Mouse (Mus musculus): ENCODE results near the gene Mllt3. TPM values are rescaled to one million over a fixed set of nuclear protein-coding genes. Genes with fewer than 3 reads are reported as not detected.

Mllt3 gene
- polyA plus RNA-seq, 1 experiment from 2014 or later = 40.1 TPM

GRCm38 (mm10) chr4:87866564-87866963 lies 166.6 kb downstream of the Mllt3 start:
- H3K27me3 ChIP-seq (replicated peaks) = no peaks in the 10 kb centered on the region
- no peak overlapping the region for H3K4me3 ChIP-seq
- H3K4me1 ChIP-seq = peaks cover 5% of the 10 kb centered on the region; the same call in 1 of the 2 replicates
- no peak overlapping the region for H3K27ac ChIP-seq (replicated peaks)
- WGBS = 71% methylated on average over 3 of the region's 3 CpGs
- H3K4me2 ChIP-seq = no peak overlapping the region
- no peak overlapping the region for H3K9ac ChIP-seq
- H3K9me3 ChIP-seq = no peaks in the 10 kb centered on the region
- H3K36me3 ChIP-seq = no peaks in the 10 kb centered on the region
- ATAC-seq (ENCODE audit: extremely low read depth, insufficient number of reproducible peaks, low FRiP score, low TSS enrichment) = no peak

- Histone ChIP-seq H3K36me3 (no peaks in the 10 kb centered on the region), H3K4me1 (peaks cover 9% of the 10 kb centered on the region; the same call in 1 of the 2 replicates), H3K27me3 (replicated peaks) (no peaks in the 10 kb centered on the region), H3K9ac (no peak overlapping the region), H3K27ac (replicated peaks) (no peak overlapping the region), H3K4me3 (no peak overlapping the region), H3K9me3 (no peaks in the 10 kb centered on the region), H3K4me2 (no peak overlapping the region)
- ATAC-seq (ENCODE audit: extremely low read depth, insufficient number of reproducible peaks, low FRiP score, low TSS enrichment) = no peak
- WGBS = 78% methylated on average over 3 of the region's 3 CpGs
Measured at GRCm38 (mm10) chr4:87865848-87866247, 167.3 kb downstream of the Mllt3 start.

GRCm38 (mm10) chr4:87865041-87865440 lies 168.1 kb downstream of the Mllt3 start:
- no peak for ATAC-seq (ENCODE audit: extremely low read depth, insufficient number of reproducible peaks, low FRiP score, low TSS enrichment)
- Histone ChIP-seq H3K27ac (replicated peaks) (no peak overlapping the region), H3K36me3 (no peaks in the 10 kb centered on the region), H3K4me3 (no peak overlapping the region), H3K9me3 (no peaks in the 10 kb centered on the region), H3K9ac (no peak overlapping the region), H3K4me2 (no peak overlapping the region), H3K27me3 (replicated peaks) (no peaks in the 10 kb centered on the region), H3K4me1 (peaks cover 9% of the 10 kb centered on the region; the same call in 1 of the 2 replicates)
- WGBS = 74% methylated on average over 3 of the region's 3 CpGs

GRCm38 (mm10) chr4:87863212-87863611 lies 170.0 kb downstream of the Mllt3 start:
- Histone ChIP-seq H3K4me2 (no peak overlapping the region), H3K4me1 (peaks cover 15% of the 10 kb centered on the region; the same call in 1 of the 2 replicates), H3K36me3 (no peaks in the 10 kb centered on the region), H3K27me3 (replicated peaks) (no peaks in the 10 kb centered on the region), H3K4me3 (no peak overlapping the region), H3K27ac (replicated peaks) (no peak overlapping the region), H3K9me3 (no peaks in the 10 kb centered on the region), H3K9ac (no peak overlapping the region)
- no peak for ATAC-seq (ENCODE audit: extremely low read depth, insufficient number of reproducible peaks, low FRiP score, low TSS enrichment)
- 90% methylated on average over 5 of the region's 5 CpGs for WGBS

- Histone ChIP-seq H3K36me3 (no peaks in the 10 kb centered on the region), H3K4me1 (peaks cover 12% of the 10 kb centered on the region; the same call in 1 of the 2 replicates), H3K4me3 (no peak overlapping the region), H3K9ac (no peak overlapping the region), H3K4me2 (no peak overlapping the region), H3K27me3 (replicated peaks) (no peaks in the 10 kb centered on the region), H3K27ac (replicated peaks) (no peak overlapping the region), H3K9me3 (no peaks in the 10 kb centered on the region)
- 85% methylated on average over 5 of the region's 5 CpGs for WGBS
- ATAC-seq (ENCODE audit: extremely low read depth, insufficient number of reproducible peaks, low FRiP score, low TSS enrichment) = no peak
Measured at GRCm38 (mm10) chr4:87860723-87861122, 172.4 kb downstream of the Mllt3 start.

- Histone ChIP-seq H3K4me2 (no peak overlapping the region), H3K27me3 (replicated peaks) (no peaks in the 10 kb centered on the region), H3K36me3 (no peaks in the 10 kb centered on the region), H3K4me1 (peaks cover 18% of the 10 kb centered on the region; the same call in 1 of the 2 replicates), H3K9ac (no peak overlapping the region), H3K9me3 (no peaks in the 10 kb centered on the region), H3K4me3 (no peak overlapping the region), H3K27ac (replicated peaks) (no peak overlapping the region)
- no peak for ATAC-seq (ENCODE audit: extremely low read depth, insufficient number of reproducible peaks, low FRiP score, low TSS enrichment)
- WGBS = 60% methylated on average over 4 of the region's 4 CpGs
Measured at GRCm38 (mm10) chr4:87859148-87859547, 174.0 kb downstream of the Mllt3 start.

- Histone ChIP-seq H3K4me3 (no peak overlapping the region), H3K9me3 (no peaks in the 10 kb centered on the region), H3K27ac (replicated peaks) (no peak overlapping the region), H3K4me2 (no peak overlapping the region), H3K9ac (no peak overlapping the region), H3K36me3 (no peaks in the 10 kb centered on the region), H3K27me3 (replicated peaks) (no peaks in the 10 kb centered on the region), H3K4me1 (peaks cover 22% of the 10 kb centered on the region; the same call in 1 of the 2 replicates)
- no peak for ATAC-seq (ENCODE audit: extremely low read depth, insufficient number of reproducible peaks, low FRiP score, low TSS enrichment)
- WGBS = 86% methylated on average over 1 of the region's 1 CpGs
Measured at GRCm38 (mm10) chr4:87857982-87858381, 175.2 kb downstream of the Mllt3 start.

- Histone ChIP-seq H3K27ac (replicated peaks) (no peak overlapping the region), H3K9me3 (no peaks in the 10 kb centered on the region), H3K36me3 (no peaks in the 10 kb centered on the region), H3K4me1 (peaks cover 12% of the 10 kb centered on the region; the same call in 1 of the 2 replicates), H3K27me3 (replicated peaks) (no peaks in the 10 kb centered on the region), H3K4me3 (no peak overlapping the region), H3K4me2 (no peak overlapping the region), H3K9ac (no peak overlapping the region)
- no peak for ATAC-seq (ENCODE audit: extremely low read depth, insufficient number of reproducible peaks, low FRiP score, low TSS enrichment)
- WGBS = 73% methylated on average over 2 of the region's 2 CpGs
Measured at GRCm38 (mm10) chr4:87852461-87852860, 180.7 kb downstream of the Mllt3 start.

- ATAC-seq (ENCODE audit: extremely low read depth, insufficient number of reproducible peaks, low FRiP score, low TSS enrichment) = no peak
- WGBS = 86% methylated on average over 5 of the region's 5 CpGs
- H3K9me3 ChIP-seq = no peaks in the 10 kb centered on the region
- H3K27ac ChIP-seq (replicated peaks) = no peak overlapping the region
- H3K4me1 ChIP-seq = peaks cover 11% of the 10 kb centered on the region
- H3K27me3 ChIP-seq (replicated peaks) = no peaks in the 10 kb centered on the region
- no peak overlapping the region for H3K9ac ChIP-seq
- no peak overlapping the region for H3K4me2 ChIP-seq
- H3K36me3 ChIP-seq = no peaks in the 10 kb centered on the region
- H3K4me3 ChIP-seq = no peak overlapping the region
Measured at GRCm38 (mm10) chr4:87850051-87850450, 183.1 kb downstream of the Mllt3 start.

- peaks cover 30% of the 10 kb centered on the region for H3K4me1 ChIP-seq
- WGBS = 46% methylated on average over 6 of the region's 6 CpGs
Measured at GRCm38 (mm10) chr4:87844668-87845210, 188.4 kb downstream of the Mllt3 start.

GRCm38 (mm10) chr4:87840210-87840910 lies 192.8 kb downstream of the Mllt3 start:
- no peak for ATAC-seq (ENCODE audit: extremely low read depth, insufficient number of reproducible peaks, low FRiP score, low TSS enrichment)
- WGBS = 47% methylated on average over 10 of the region's 10 CpGs
- H3K4me2 ChIP-seq = peak overlapping the region; percentile 2; the same call in 1 of the 2 replicates

More at GRCm38 (mm10) chr4:87844668-87845210, 188.4 kb downstream of the Mllt3 start:
- no peaks in the 10 kb centered on the region for H3K36me3 ChIP-seq
- H3K4me3 ChIP-seq = no peak overlapping the region
- H3K27me3 ChIP-seq (replicated peaks) = no peaks in the 10 kb centered on the region
- peak overlapping the region; percentile 23 for H3K4me2 ChIP-seq
- H3K9ac ChIP-seq = 0 out of 2 replicates have a peak overlapping the region, but pooled peaks have one; percentile 12
- peak overlapping the region; percentile 69 for H3K27ac ChIP-seq (replicated peaks)
- no peak for ATAC-seq (ENCODE audit: extremely low read depth, insufficient number of reproducible peaks, low FRiP score, low TSS enrichment)
- no peaks in the 10 kb centered on the region for H3K9me3 ChIP-seq

More at GRCm38 (mm10) chr4:87840210-87840910, 192.8 kb downstream of the Mllt3 start:
- Histone ChIP-seq H3K4me3 (no peak overlapping the region), H3K9me3 (no peaks in the 10 kb centered on the region), H3K27me3 (replicated peaks) (no peaks in the 10 kb centered on the region), H3K9ac (no peak overlapping the region), H3K27ac (replicated peaks) (peak overlapping the region; percentile 75), H3K4me1 (peaks cover 50% of the 10 kb centered on the region), H3K36me3 (no peaks in the 10 kb centered on the region)
